Mouse (Mus musculus): ENCODE data around the gene Cpt1b. TPM values are rescaled to one million over a fixed set of nuclear protein-coding genes. Genes with fewer than 3 reads are reported as not detected.

Cpt1b gene
- 1.1 and 1.4 TPM in 2 replicates for polyA plus RNA-seq (2015; fragmentation: Nextera tagmentation; extraction: Ambion mirVana)

DNA sequence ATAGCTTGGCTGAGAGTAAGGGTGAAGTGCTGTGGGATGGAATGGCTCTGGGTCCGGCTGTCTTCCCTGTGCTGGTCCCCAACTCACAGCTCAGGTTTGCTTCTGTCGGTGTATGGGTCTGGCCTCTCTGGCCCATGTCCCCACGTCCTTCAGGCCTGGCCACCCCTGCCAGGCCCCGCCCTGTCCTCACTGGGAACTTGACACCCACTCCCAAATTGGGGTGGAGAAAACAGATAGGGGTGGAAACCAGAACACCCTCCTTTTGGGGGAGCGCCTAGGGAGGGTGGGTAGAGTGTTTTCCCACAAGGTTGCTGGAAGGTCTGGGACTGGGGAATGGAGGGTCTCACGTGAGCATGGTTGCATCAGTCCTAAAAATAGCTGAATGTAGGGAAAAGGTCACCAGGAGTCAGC lies at the start of gene Cpt1b:
Gene Cpt1b, minus strand, starts transcription at position 153 of the 411 bp plus-strand sequence.

DNA sequence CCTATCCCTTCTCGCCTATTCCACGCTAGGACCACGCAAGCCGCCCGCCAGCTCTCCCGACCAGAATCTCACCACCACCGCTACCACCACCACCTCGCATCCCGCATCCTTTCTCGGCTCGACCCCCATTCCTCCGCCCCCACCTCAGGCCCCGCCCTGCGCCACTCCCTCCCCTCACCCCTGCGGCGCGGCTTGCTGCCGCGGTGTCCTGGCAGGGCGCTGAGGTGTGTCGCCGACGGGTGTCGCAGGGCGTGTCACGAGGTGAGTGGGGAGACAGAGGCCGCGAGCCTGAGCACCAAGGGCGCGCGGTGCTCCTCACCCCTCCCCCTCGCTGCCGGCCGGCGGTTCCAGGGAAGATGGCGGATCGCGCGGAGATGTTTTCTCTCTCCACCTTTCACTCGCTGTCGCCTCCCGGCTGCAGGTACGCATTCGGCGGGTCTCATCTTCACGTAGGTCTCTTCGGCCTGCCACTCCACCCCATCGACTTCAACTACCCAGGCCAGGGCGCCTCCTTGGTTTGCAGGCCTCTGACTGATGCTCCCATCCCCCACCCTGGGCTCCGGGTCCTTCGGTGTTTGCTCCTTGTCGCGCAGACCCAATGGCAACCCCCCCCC lies 28.3 kb upstream of the Cpt1b start, which contains the start of gene Mapk8ip2:
Gene Mapk8ip2, plus strand, starts transcription at position 49 of the 614 bp plus-strand sequence.

DNA sequence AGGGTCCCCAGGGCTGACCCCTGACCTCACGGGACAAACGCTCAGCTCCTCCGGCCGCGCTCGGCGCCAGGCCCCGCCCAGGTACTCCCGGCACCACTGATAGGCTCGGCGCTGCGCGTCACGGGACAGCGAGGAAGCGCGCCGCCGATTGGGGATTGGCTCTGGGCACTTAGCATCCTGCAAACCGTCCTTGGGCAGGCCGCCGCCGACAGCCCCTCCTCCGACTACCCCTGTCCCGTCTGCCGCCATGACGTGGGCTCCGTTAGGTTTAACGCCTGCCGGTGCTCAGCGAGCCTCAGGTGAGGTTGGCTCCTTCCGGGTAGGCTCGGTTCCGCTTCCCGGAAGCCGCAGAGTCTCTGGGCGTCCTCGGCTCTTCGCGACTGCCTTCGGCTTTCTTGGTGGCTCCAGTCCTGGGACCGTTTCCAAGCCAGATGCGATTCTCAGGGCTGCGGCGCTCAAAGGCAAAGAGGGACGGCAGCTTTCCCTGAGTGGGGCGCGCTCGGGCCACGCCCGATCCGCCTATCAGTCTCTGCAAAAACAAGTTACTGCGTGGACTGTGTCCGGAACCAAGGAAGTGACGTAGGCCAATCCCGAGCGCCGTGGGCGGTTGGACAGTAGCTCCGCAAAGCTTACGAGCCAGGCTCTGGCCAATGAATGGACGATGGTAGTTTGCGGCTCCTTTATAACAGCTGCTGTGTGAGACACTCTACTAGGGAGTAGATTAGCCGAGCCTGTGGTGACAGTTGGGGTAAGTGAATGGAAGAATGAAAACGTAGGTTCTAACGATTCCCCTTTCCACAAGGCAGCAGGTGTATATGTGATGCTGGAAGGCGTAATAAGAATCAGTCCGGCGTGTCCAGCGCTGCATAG lies 3.9 kb upstream of the Cpt1b start, which contains the start of the genes C730034F03Rik, Gm44502 and Chkb:
Gene C730034F03Rik, plus strand, starts transcription at position 238 of the 870 bp plus-strand sequence.
Gene Gm44502, minus strand, starts transcription at position 345 of the 870 bp plus-strand sequence.
Gene Chkb, minus strand, starts transcription at position 557 of the 870 bp plus-strand sequence.

DNA sequence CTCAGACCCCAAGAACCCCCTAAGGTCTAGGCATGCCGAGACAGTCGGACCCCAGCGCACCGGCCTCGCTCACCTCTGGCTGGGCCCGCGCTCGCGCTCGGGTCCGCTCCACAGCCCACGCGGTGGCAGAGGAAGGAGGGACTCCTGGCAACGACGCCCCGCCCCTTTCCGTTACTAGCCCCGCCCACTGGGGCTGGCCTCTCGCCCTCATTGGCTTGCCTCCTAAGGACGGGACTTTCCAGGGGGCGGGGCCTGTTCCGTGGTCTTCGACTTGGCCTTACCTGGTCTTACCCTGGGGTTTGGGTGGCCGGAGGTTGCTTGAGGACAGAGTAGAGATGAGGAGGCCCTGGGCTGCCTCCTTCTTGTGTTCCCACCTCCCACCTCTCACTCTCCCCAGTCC lies 15.5 kb downstream of the Cpt1b start, which contains the start of gene Syce3:
Gene Syce3, minus strand, starts transcription at position 386 of the 400 bp plus-strand sequence.

DNA sequence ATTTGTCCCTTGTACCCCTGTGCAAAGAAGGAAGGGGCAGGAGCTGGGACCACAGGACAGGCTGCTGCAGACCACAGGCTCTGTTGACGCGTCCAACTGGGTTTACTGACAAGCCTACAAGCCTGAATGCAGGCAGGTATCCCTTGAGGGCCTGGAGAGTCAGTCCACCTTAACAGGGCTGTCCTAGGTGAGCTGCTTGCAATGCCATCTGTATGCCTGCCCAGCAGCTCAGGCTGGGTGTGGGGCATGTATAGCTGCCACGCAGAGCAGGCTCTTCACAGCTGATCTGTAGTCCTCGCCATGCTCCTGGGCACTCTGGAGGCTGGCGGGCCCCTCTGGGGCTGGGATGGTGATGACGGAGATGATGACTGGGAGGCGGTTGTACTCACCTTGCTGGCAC lies 41.0 kb downstream of the Cpt1b start, which contains the start of gene Klhdc7b:
Gene Klhdc7b, plus strand, starts transcription at position 301 of the 400 bp plus-strand sequence.

DNA sequence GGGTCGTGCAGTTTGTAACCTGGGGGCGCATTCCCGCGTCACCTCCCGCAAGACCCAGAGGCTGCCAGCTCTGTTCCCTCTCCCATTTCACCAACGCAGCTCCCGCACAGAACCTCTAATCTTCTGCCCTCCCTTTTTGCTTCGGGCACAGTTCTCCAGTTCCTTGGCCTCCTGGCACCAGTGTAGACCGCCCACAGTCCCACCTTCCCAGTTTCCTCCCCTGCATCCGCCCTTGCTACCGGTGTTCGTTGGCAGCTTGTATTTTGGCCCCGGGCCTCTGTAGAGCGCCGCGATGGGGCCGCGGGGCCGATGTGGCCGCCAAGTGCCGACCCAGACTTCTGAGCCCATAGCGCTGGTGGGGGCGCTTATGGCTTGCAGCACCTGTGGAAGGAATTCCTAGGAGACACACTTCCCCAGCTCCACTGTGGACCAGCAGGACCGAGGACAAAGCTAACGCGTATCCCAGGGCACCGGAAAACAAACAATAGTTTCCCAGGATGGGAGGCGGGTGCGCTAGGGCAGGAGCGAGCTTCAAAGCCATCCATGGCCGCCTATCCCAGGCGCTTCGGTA lies 46.7 kb downstream of the Cpt1b start, which contains the start of gene Odf3b:
Gene Odf3b, minus strand, starts transcription at position 452 of the 571 bp plus-strand sequence.

DNA sequence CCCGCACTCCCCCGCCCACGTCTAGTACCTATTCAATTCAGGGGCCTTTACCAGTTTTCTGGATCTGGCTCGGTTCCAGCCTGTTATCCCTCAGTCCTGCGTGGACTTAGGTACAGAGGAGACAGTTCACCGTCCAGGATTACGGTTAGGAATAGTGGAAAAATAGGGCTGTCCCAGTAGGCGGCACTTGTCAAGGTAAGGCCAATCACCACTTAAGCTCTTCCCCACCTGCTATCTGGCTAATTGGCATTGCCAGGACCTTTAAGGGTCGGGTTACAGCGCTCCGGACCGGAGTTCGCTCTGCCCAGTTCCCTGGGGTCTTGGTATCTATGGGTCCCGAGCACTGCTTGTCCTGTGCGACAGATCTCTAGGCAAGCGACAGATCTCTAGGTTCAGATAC lies 48.7 kb downstream of the Cpt1b start, which contains the start of gene Tymp:
Gene Tymp, minus strand, starts transcription at position 83 of the 400 bp plus-strand sequence.

DNA sequence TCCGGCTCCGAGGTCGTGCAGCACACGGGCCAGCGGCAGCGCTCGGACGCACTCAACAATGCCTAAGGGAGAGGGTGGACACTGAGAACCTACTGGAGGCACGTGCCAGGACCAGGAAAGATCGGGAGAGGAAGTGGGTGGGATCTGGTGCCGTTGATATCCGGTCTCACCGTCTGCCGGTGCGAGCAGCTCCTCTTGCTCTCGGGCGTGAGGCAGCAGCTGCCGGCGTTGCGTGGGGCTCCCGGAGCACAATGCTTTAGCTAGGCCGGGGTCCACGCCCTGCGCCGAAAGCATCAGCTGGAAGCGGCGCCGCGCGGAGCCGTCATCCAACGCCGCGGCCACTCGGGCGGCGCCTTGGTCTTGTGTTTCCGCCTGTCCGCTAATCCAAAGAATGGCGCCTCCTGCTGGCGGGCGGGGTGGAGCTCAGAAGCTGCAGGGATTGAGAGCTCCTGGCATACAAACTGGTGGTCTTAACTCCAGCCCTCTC lies 51.9 kb downstream of the Cpt1b start, which contains the start of gene Sco2:
Gene Sco2, minus strand, starts transcription at position 85 of the 487 bp plus-strand sequence.

Other genes with a start within 250 kb of the Cpt1b start
- gene Plxnb2, start 245.1 kb downstream of the Cpt1b start, polyA plus RNA-seq (2015; fragmentation: Nextera tagmentation; extraction: Ambion mirVana): 70.4 and 71.3 TPM in 2 replicates
- gene Dennd6b, start 229.4 kb downstream of the Cpt1b start, polyA plus RNA-seq (2015; fragmentation: Nextera tagmentation; extraction: Ambion mirVana): 6.5 and 8.6 TPM in 2 replicates
- 22.2 and 28.0 TPM in 2 replicates for gene Ppp6r2, start 214.3 kb downstream of the Cpt1b start, polyA plus RNA-seq (2015; fragmentation: Nextera tagmentation; extraction: Ambion mirVana)
- gene Sbf1, start 110.6 kb downstream of the Cpt1b start, polyA plus RNA-seq (2015; fragmentation: Nextera tagmentation; extraction: Ambion mirVana): 27.9 and 28.9 TPM in 2 replicates
- not detected in 2 replicates for gene Adm2, start 103.1 kb downstream of the Cpt1b start, polyA plus RNA-seq (2015; fragmentation: Nextera tagmentation; extraction: Ambion mirVana)
- gene Miox, start 91.5 kb downstream of the Cpt1b start, polyA plus RNA-seq (2015; fragmentation: Nextera tagmentation; extraction: Ambion mirVana): 0.91 and 1.5 TPM in 2 replicates
- 29.0 and 38.5 TPM in 2 replicates for gene Lmf2, start 70.2 kb downstream of the Cpt1b start, polyA plus RNA-seq (2015; fragmentation: Nextera tagmentation; extraction: Ambion mirVana)
- 106 and 112 TPM in 2 replicates for gene Ncaph2, start 70.1 kb downstream of the Cpt1b start, polyA plus RNA-seq (2015; fragmentation: Nextera tagmentation; extraction: Ambion mirVana)
- 5.9 and 6.7 TPM in 2 replicates for gene Sco2, start 52.0 kb downstream of the Cpt1b start, polyA plus RNA-seq (2015; fragmentation: Nextera tagmentation; extraction: Ambion mirVana)
- gene Tymp, start 48.8 kb downstream of the Cpt1b start, polyA plus RNA-seq (2015; fragmentation: Nextera tagmentation; extraction: Ambion mirVana): 1.3 and 2.4 TPM in 2 replicates
- 0.16 and 0.48 TPM in 2 replicates for gene Odf3b, start 46.6 kb downstream of the Cpt1b start, polyA plus RNA-seq (2015; fragmentation: Nextera tagmentation; extraction: Ambion mirVana)
- not detected in 2 replicates for gene Klhdc7b, start 40.9 kb downstream of the Cpt1b start, polyA plus RNA-seq (2015; fragmentation: Nextera tagmentation; extraction: Ambion mirVana)
- 0.46 and 1.8 TPM in 2 replicates for gene Syce3, start 15.4 kb downstream of the Cpt1b start, polyA plus RNA-seq (2015; fragmentation: Nextera tagmentation; extraction: Ambion mirVana)
- gene C730034F03Rik, start 3.7 kb upstream of the Cpt1b start, polyA plus RNA-seq (2015; fragmentation: Nextera tagmentation; extraction: Ambion mirVana): 1.2 and 2.9 TPM in 2 replicates
- gene Gm44502, start 3.8 kb upstream of the Cpt1b start, polyA plus RNA-seq (2015; fragmentation: Nextera tagmentation; extraction: Ambion mirVana): not detected in 2 replicates
- gene Chkb, start 4.0 kb upstream of the Cpt1b start, polyA plus RNA-seq (2015; fragmentation: Nextera tagmentation; extraction: Ambion mirVana): 48.1 and 65.3 TPM in 2 replicates
- 9.4 and 18.1 TPM in 2 replicates for gene Mapk8ip2, start 28.1 kb upstream of the Cpt1b start, polyA plus RNA-seq (2015; fragmentation: Nextera tagmentation; extraction: Ambion mirVana)
- gene Arsa, start 51.6 kb upstream of the Cpt1b start, polyA plus RNA-seq (2015; fragmentation: Nextera tagmentation; extraction: Ambion mirVana): 21.2 and 25.4 TPM in 2 replicates
- gene Shank3, start 73.8 kb upstream of the Cpt1b start, polyA plus RNA-seq (2015; fragmentation: Nextera tagmentation; extraction: Ambion mirVana): 1.6 and 2.0 TPM in 2 replicates
- gene Acr, start 142.5 kb upstream of the Cpt1b start, polyA plus RNA-seq (2015; fragmentation: Nextera tagmentation; extraction: Ambion mirVana): 0.43 TPM in 2 replicates
- 21.2 and 23.0 TPM in 2 replicates for gene Rabl2, start 166.1 kb upstream of the Cpt1b start, polyA plus RNA-seq (2015; fragmentation: Nextera tagmentation; extraction: Ambion mirVana)

Data from adrenal gland, postnatal 0 days (tissue).